Mouse (Mus musculus): ENCODE measurements at regions not wholly inside any gene's neighbourhood (a gene's known extent, or its start where the extent isn't known, plus 50 kb on each side); places are given as distances from the start of the nearest gene placed in this dataset.

DNA sequence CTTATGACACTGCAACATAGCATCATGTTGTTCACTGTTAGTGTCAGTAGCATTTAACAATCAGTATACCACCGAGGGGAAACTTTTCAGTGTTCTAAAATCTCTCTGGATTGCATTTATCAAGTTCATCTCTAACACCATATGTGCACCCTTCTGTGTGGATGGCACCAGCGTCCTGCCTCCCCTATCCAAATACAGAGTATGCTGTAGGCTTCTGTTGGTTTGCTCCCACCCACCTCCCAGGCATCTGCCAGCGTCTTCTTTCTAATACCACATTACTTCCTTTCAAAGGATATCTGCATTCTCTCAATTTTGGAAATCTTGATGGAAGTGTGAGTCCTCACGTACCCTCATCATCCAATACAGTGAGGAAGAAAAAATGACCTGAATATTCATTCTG is 208.0 kb upstream of the Cdh9 start:
- TF ChIP-seq EP300 (optimal IDR thresholded peaks at IDR 0.05) (no peak), CTCF (IDR thresholded peaks at IDR 0.05; ENCODE audit: low read depth) (no peak)
